Mouse (Mus musculus) ES-Bruce4 (cell line): Measurements from ENCODE around the gene Usp7.

Experiments used
- CTCF ChIP-seq: IDR thresholded peaks from one replicate; pipeline ENCODE4 v1.8.1; 2011; ENCODE audit warnings: low read depth, low read length
- EP300 ChIP-seq: IDR thresholded peaks from 2 replicates; pipeline ENCODE4 v1.6.1; 2011; ENCODE audit warnings: low read depth, low read length; ENCODE audit not compliant: insufficient read depth
- POLR2A ChIP-seq: IDR thresholded peaks from one replicate; pipeline ENCODE4 v1.8.1; 2011; ENCODE audit warnings: low read length; ENCODE audit not compliant: insufficient read depth

DNA sequence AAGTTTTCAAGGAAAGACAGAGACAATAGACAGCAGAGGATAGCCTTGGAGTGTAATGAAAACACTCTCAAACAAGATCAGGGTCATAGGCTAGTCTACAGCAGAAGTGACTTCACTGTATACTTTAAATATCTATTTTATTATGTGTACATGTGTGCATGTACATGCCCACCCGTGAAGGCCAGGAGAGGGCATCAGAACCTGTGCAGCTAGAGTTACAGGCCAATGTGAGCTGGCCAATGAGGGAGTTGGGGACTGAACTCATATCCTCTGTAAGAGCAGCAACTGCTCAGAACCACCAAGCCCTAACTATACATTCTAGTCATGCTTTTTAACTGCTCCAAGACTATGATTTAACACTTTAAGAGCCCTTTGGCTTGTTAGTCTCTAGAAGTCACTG lies 51.0 kb downstream of the Usp7 start:
- TF ChIP-seq POLR2A = no peak
- no peak for TF ChIP-seq CTCF
- no peak for TF ChIP-seq EP300
